10 mouse cellular contexts compared by ENCODE assay signal in genomic region chr4:44905651-44906271, GRCm38 (mm10).
DNase-seq lines count a peak whose midpoint lies in the region; ATAC-seq and TF ChIP-seq lines count a peak whose summit lies in the region.
"Had no signal": no experiment of that assay in that cellular context is flagged by ENCODE, and none has a peak within 500 bp of the region (broad histone marks: within the 10 kb centered on the region; RNA-seq: fewer than 3 reads in every experiment).

No protein-coding gene starts in this region.

- WGBS in hindbrain, postnatal 0 days, result 8% methylated on average over 11 of the region's 11 CpGs

- no peak overlapping the region for H3K4me3 ChIP-seq in hindbrain, postnatal 0 days (ENCODE audit: low read length)
- H3K4me3 ChIP-seq: erythroblast, embryonic 14.5 days; liver, embryonic 15.5 days had no signal

- H3K36me3 ChIP-seq in hindbrain, postnatal 0 days (ENCODE audit: insufficient read depth, low read length), result no peaks in the 10 kb centered on the region
- H3K36me3 ChIP-seq: liver, embryonic 15.5 days had no signal

- TF ChIP-seq CTCF in hindbrain, postnatal 0 days (IDR thresholded peaks at IDR 0.05; ENCODE audit: low read depth), result no peak

- H3K27ac ChIP-seq in hindbrain, postnatal 0 days, result peak overlapping the region; percentile 54
- H3K27ac ChIP-seq: liver, embryonic 15.5 days had no signal

- peak; percentile 11 to 21 for DNase-seq in layer of hippocampus, postnatal 10 days (ENCODE audit: low spot score in 2 of 2)
- DNase-seq in layer of hippocampus, postnatal 25 days (ENCODE audit: extremely low spot score in 1 of 2, low spot score in 1 of 2), result no peak
- peak; percentile 50 to 58 for DNase-seq in cerebellum, postnatal 25 days
- DNase-seq in hindbrain, postnatal 0 days (ENCODE audit: low spot score), result peak; percentile 57
- DNase-seq in retina, adult 2 months (ENCODE audit: low read depth, low spot score), result peak; percentile 32
- no peak for DNase-seq in ovary, postnatal 14 days (ENCODE audit: low spot score)
- DNase-seq in kidney, adult 18-20 months, result no peak
- DNase-seq in urinary bladder, adult 18-20 months (ENCODE audit: low spot score in 2 of 2), result no peak

- H3K27me3 ChIP-seq in hindbrain, postnatal 0 days (ENCODE audit: insufficient read depth, low read length), result no peaks in the 10 kb centered on the region
- H3K27me3 ChIP-seq: liver, embryonic 15.5 days had no signal

- no peak overlapping the region for H3K9ac ChIP-seq in hindbrain, postnatal 0 days (replicated peaks; ENCODE audit: low read length)
- H3K9ac ChIP-seq: liver, embryonic 15.5 days had no signal

- H3K4me2 ChIP-seq in hindbrain, postnatal 0 days (ENCODE audit: low read depth, low read length), result peak overlapping the region; percentile 27
- H3K4me2 ChIP-seq: liver, embryonic 15.5 days had no signal

- H3K4me1 ChIP-seq in hindbrain, postnatal 0 days (ENCODE audit: insufficient read depth, low read length), result peaks cover 10% of the 10 kb centered on the region
- H3K4me1 ChIP-seq: liver, embryonic 15.5 days had no signal

- H3K9me3 ChIP-seq in hindbrain, postnatal 0 days (ENCODE audit: low read length), result no peaks in the 10 kb centered on the region
- H3K9me3 ChIP-seq: liver, embryonic 15.5 days had no signal

- peak; percentile 73 for ATAC-seq in hindbrain, postnatal 0 days

Comparison
In these comparisons a context has a peak if more than half of its experiments do, and no peak if none do; other contexts are left out.
1. DNase-seq: peak in layer of hippocampus, postnatal 10 days (2 of 2), cerebellum, postnatal 25 days (2 of 2), hindbrain, postnatal 0 days (single experiment) and retina, adult 2 months (single experiment); none in layer of hippocampus, postnatal 25 days (0 of 2), ovary, postnatal 14 days (single experiment), kidney, adult 18-20 months (single experiment) and urinary bladder, adult 18-20 months (0 of 2).